Mouse (Mus musculus): Measurements from ENCODE around the gene Ndufa3. TPM values are rescaled to one million over a fixed set of nuclear protein-coding genes. Genes with fewer than 3 reads are reported as not detected.
"Not testable (repeated sequence)": the region's sequence is repeated elsewhere in the genome, so short reads cannot be mapped to it uniquely, and the experiment has no call there.

Ndufa3 gene
- polyA plus RNA-seq, 1 experiment from 2014 or later: 344 TPM

DNA sequence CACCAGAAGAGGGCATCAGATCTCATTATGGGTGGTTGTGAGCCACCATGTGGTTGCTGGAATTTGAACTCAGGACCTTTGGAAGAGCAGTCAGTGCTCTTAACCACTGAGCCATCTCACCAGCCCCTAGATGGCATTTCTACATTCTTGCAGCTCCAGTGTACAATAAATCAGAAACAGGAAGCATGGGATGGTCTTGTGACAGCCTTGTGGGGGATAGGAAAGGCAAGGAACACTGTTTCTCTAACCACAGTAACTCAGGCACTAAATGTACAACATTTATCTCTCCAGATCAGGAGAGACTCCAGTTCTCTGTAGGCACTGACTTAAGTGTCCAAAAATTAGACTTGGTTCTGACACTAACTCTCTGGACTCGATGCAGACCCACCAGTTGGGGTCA lies 19.4 kb upstream of the Ndufa3 start:
- not testable (repeated sequence) for ATAC-seq (ENCODE audit: low FRiP score); DNase-seq (ENCODE audit: low spot score); H3K27ac ChIP-seq (ENCODE audit: low read depth, low read length); H3K9ac ChIP-seq (ENCODE audit: low read depth, low read length); H3K4me1 ChIP-seq (replicated peaks; ENCODE audit: control insufficient read depth, insufficient read depth, low read length); H3K4me2 ChIP-seq (replicated peaks; ENCODE audit: low read depth, low read length); H3K9me3 ChIP-seq (ENCODE audit: control insufficient read depth, low read length); H3K36me3 ChIP-seq (ENCODE audit: control insufficient read depth, insufficient read depth, low read length); H3K4me3 ChIP-seq (ENCODE audit: low read depth, low read length); H3K27me3 ChIP-seq (ENCODE audit: control insufficient read depth, insufficient read depth, low read length)
- 68% methylated on average over 1 of the region's 1 CpGs for WGBS

DNA sequence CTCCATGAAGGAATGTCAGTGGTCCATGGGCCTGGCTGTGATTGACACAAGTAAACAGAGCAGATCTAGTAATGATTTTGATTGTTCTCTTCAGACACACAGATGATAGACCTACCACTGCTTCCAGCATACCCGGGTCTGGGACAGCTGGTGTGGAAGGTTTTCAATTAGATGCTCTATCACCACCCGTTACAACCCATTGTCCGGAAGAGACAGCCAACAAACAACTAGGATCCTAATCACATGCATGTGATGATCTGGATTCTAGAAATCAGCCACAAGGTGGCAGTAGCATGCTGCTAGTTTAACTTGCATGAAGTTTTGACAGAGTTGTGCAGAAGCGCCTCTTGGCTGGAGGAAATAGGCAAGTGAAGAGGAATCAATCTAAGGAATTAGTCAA lies 16.1 kb upstream of the Ndufa3 start:
- H3K4me3 ChIP-seq (ENCODE audit: low read depth, low read length): no peak overlapping the region
- H3K4me1 ChIP-seq (replicated peaks; ENCODE audit: control insufficient read depth, insufficient read depth, low read length): no peaks in the 10 kb centered on the region
- H3K27me3 ChIP-seq (ENCODE audit: control insufficient read depth, insufficient read depth, low read length): no peaks in the 10 kb centered on the region
- H3K27ac ChIP-seq (ENCODE audit: low read depth, low read length): no peak overlapping the region
- H3K9ac ChIP-seq (ENCODE audit: low read depth, low read length): no peak overlapping the region
- H3K9me3 ChIP-seq (ENCODE audit: control insufficient read depth, low read length): no peaks in the 10 kb centered on the region
- ATAC-seq (ENCODE audit: low FRiP score) (peak; percentile 68; the same call in 1 of the 2 replicates), DNase-seq (ENCODE audit: low spot score) (peak; percentile 80)
- 18% methylated on average over 4 of the region's 4 CpGs for WGBS
- no peak overlapping the region for H3K4me2 ChIP-seq (replicated peaks; ENCODE audit: low read depth, low read length)
- no peaks in the 10 kb centered on the region for H3K36me3 ChIP-seq (ENCODE audit: control insufficient read depth, insufficient read depth, low read length)

DNA sequence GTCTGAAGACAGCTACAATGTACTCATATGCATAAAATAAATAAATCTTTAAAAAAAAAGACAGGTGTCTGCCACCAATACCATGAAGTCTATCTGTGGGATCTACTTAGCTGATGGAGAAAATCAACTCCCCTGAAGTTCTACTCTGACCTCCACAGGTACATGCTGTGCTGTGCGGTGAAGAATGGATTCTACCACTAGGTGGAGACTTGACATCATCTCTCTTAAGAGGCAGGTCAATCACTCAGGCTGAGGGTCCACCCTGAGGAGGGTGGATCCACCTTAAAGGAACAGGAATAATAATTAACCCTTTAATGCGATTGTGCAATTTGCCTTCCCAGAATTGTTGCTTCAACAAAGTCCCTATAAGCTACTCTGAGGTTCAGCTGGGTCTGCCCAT lies 10.4 kb upstream of the Ndufa3 start:
- H3K4me3 ChIP-seq (ENCODE audit: low read depth, low read length): no peak overlapping the region
- H3K9ac ChIP-seq (ENCODE audit: low read depth, low read length): no peak overlapping the region
- ATAC-seq (ENCODE audit: low FRiP score): no peak
- 16% methylated on average over 2 of the region's 2 CpGs for WGBS
- H3K4me1 ChIP-seq (replicated peaks; ENCODE audit: control insufficient read depth, insufficient read depth, low read length): no peaks in the 10 kb centered on the region
- no peak for DNase-seq (ENCODE audit: low spot score)
- H3K36me3 ChIP-seq (ENCODE audit: control insufficient read depth, insufficient read depth, low read length): no peaks in the 10 kb centered on the region
- no peak overlapping the region for H3K4me2 ChIP-seq (replicated peaks; ENCODE audit: low read depth, low read length)
- H3K27ac ChIP-seq (ENCODE audit: low read depth, low read length): no peak overlapping the region
- no peaks in the 10 kb centered on the region for H3K9me3 ChIP-seq (ENCODE audit: control insufficient read depth, low read length)
- H3K27me3 ChIP-seq (ENCODE audit: control insufficient read depth, insufficient read depth, low read length): no peaks in the 10 kb centered on the region

DNA sequence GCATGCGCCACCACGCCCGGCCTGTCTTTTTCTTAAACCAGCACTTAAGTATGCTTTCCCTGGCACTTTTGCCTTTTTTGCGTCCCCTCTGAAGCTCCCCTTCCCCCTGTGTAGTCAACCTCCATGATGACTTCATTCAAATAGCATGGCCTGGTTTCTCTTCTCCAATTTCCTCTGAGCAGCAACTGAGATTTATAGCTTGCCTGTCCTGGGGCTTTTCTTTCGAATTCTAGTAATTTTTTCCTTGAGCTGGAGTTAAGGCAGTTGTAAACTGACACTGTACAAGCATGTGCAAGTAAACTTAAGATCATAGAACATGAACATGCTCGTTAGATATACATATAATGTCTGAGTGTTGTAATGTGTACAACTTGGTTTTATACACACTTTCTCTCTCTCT lies 9.8 kb upstream of the Ndufa3 start:
- 90% methylated on average over 6 of the region's 6 CpGs for WGBS
- H3K4me1 ChIP-seq (replicated peaks; ENCODE audit: control insufficient read depth, insufficient read depth, low read length): no peaks in the 10 kb centered on the region
- H3K36me3 ChIP-seq (ENCODE audit: control insufficient read depth, insufficient read depth, low read length): no peaks in the 10 kb centered on the region
- no peak overlapping the region for H3K27ac ChIP-seq (ENCODE audit: low read depth, low read length)
- DNase-seq (ENCODE audit: low spot score): no peak
- H3K9ac ChIP-seq (ENCODE audit: low read depth, low read length): no peak overlapping the region
- ATAC-seq (ENCODE audit: low FRiP score): no peak
- no peaks in the 10 kb centered on the region for H3K27me3 ChIP-seq (ENCODE audit: control insufficient read depth, insufficient read depth, low read length)
- H3K4me2 ChIP-seq (replicated peaks; ENCODE audit: low read depth, low read length): no peak overlapping the region
- H3K9me3 ChIP-seq (ENCODE audit: control insufficient read depth, low read length): no peaks in the 10 kb centered on the region
- H3K4me3 ChIP-seq (ENCODE audit: low read depth, low read length): no peak overlapping the region

DNA sequence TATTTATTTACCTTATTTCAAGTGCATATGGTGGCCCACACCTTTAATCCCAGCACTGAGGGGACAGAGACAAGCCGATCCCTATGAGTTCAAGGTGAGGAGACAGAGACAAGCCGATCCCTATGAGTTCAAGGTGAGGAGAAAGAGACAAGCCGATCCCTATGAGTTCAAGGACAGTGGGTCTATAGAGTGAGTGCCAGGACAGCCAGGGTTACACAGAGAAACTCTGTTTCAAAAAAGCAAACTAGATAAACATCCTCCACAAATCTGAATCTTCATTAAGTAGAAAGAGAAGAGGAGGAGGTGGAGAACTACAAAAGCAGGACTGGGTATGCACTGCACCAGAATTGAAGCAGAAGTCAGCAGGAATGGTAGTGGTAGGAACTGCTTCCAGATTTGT lies 8.5 kb upstream of the Ndufa3 start:
- 87% methylated on average over 3 of the region's 3 CpGs for WGBS

DNA sequence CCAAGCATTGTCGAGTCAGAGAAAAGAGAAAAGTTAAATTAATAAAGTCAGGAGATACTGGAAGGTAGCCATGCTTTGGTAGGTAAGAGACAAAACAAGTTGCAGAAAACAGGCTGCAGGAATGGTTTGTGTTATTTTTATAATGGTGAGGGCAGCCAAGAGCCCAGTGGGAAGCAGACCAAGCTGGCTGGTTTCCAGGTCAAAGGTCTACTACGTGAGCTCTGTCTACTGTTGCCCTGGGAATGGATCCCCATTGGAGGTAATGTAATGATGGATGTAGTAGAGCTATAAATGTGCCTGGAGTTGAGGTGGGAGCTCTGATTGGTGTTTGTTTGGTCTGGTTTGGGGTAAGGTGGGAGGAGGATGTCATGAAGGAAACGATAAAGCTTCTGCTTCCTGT lies 8.1 kb upstream of the Ndufa3 start:
- Histone ChIP-seq H3K27me3 (ENCODE audit: control insufficient read depth, insufficient read depth, low read length) (no peaks in the 10 kb centered on the region), H3K4me1 (replicated peaks; ENCODE audit: control insufficient read depth, insufficient read depth, low read length) (no peaks in the 10 kb centered on the region), H3K4me2 (replicated peaks; ENCODE audit: low read depth, low read length) (no peak overlapping the region), H3K9me3 (ENCODE audit: control insufficient read depth, low read length) (no peaks in the 10 kb centered on the region), H3K36me3 (ENCODE audit: control insufficient read depth, insufficient read depth, low read length) (no peaks in the 10 kb centered on the region), H3K27ac (ENCODE audit: low read depth, low read length) (no peak overlapping the region), H3K4me3 (ENCODE audit: low read depth, low read length) (no peak overlapping the region), H3K9ac (ENCODE audit: low read depth, low read length) (no peak overlapping the region)
- ATAC-seq (ENCODE audit: low FRiP score) (no peak), DNase-seq (ENCODE audit: low spot score) (no peak)
- WGBS: 76% methylated on average over 3 of the region's 3 CpGs

More for the DNA sequence above, 8.5 kb upstream of the Ndufa3 start:
- Histone ChIP-seq H3K9me3 (ENCODE audit: control insufficient read depth, low read length) (no peaks in the 10 kb centered on the region), H3K4me1 (replicated peaks; ENCODE audit: control insufficient read depth, insufficient read depth, low read length) (no peaks in the 10 kb centered on the region), H3K27ac (ENCODE audit: low read depth, low read length) (no peak overlapping the region), H3K27me3 (ENCODE audit: control insufficient read depth, insufficient read depth, low read length) (no peaks in the 10 kb centered on the region), H3K36me3 (ENCODE audit: control insufficient read depth, insufficient read depth, low read length) (no peaks in the 10 kb centered on the region), H3K4me3 (ENCODE audit: low read depth, low read length) (no peak overlapping the region), H3K9ac (ENCODE audit: low read depth, low read length) (no peak overlapping the region), H3K4me2 (replicated peaks; ENCODE audit: low read depth, low read length) (no peak overlapping the region)
- ATAC-seq (ENCODE audit: low FRiP score) (no peak), DNase-seq (ENCODE audit: low spot score) (no peak)

GRCm38 (mm10) chr7:3610437-3610836 lies 6.7 kb upstream of the Ndufa3 start:
- no peaks in the 10 kb centered on the region for H3K9me3 ChIP-seq (ENCODE audit: control insufficient read depth, low read length)
- WGBS: 94% methylated on average over 3 of the region's 3 CpGs

GRCm38 (mm10) chr7:3611006-3611405 lies 6.2 kb upstream of the Ndufa3 start:
- no peak overlapping the region for H3K27ac ChIP-seq (ENCODE audit: low read depth, low read length)
- no peaks in the 10 kb centered on the region for H3K9me3 ChIP-seq (ENCODE audit: control insufficient read depth, low read length)
- WGBS: 89% methylated on average over 13 of the region's 13 CpGs
- H3K4me2 ChIP-seq (replicated peaks; ENCODE audit: low read depth, low read length): no peak overlapping the region
- no peak overlapping the region for H3K4me3 ChIP-seq (ENCODE audit: low read depth, low read length)
- H3K27me3 ChIP-seq (ENCODE audit: control insufficient read depth, insufficient read depth, low read length): no peaks in the 10 kb centered on the region
- no peak for DNase-seq (ENCODE audit: low spot score)
- no peaks in the 10 kb centered on the region for H3K36me3 ChIP-seq (ENCODE audit: control insufficient read depth, insufficient read depth, low read length)
- H3K9ac ChIP-seq (ENCODE audit: low read depth, low read length): no peak overlapping the region
- no peaks in the 10 kb centered on the region for H3K4me1 ChIP-seq (replicated peaks; ENCODE audit: control insufficient read depth, insufficient read depth, low read length)
- ATAC-seq (ENCODE audit: low FRiP score): no peak

More at GRCm38 (mm10) chr7:3610437-3610836, 6.7 kb upstream of the Ndufa3 start:
- Histone ChIP-seq H3K36me3 (ENCODE audit: control insufficient read depth, insufficient read depth, low read length) (no peaks in the 10 kb centered on the region), H3K9ac (ENCODE audit: low read depth, low read length) (no peak overlapping the region), H3K27me3 (ENCODE audit: control insufficient read depth, insufficient read depth, low read length) (no peaks in the 10 kb centered on the region), H3K4me3 (ENCODE audit: low read depth, low read length) (no peak overlapping the region), H3K4me1 (replicated peaks; ENCODE audit: control insufficient read depth, insufficient read depth, low read length) (no peaks in the 10 kb centered on the region), H3K4me2 (replicated peaks; ENCODE audit: low read depth, low read length) (no peak overlapping the region), H3K27ac (ENCODE audit: low read depth, low read length) (no peak overlapping the region)
- no peak for ATAC-seq (ENCODE audit: low FRiP score)
- DNase-seq (ENCODE audit: low spot score): no peak

DNA sequence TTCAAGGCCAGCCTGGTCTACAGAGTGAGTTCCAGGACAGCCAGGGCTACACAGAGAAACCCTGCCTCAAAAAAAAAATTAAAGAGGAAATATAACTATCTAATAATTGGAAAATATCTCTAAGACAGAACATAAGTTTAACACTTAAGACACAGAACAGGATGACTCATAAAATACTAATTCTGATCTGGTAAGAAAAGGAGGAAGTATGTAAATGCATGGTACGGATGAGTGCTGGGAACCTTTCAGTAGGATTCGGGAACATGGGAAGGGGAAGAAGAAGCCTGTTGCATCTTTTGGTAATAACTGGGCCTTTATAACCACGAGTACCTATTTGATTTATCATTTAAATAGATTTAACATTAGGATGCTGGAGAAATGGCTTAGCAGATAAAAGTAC lies 3.2 kb upstream of the Ndufa3 start:
- ATAC-seq (ENCODE audit: low FRiP score): no peak
- 94% methylated on average over 3 of the region's 3 CpGs for WGBS
- H3K27me3 ChIP-seq (ENCODE audit: control insufficient read depth, insufficient read depth, low read length): no peaks in the 10 kb centered on the region

More for the DNA sequence above, 3.2 kb upstream of the Ndufa3 start:
- no peak for DNase-seq (ENCODE audit: low spot score)
- Histone ChIP-seq H3K4me2 (replicated peaks; ENCODE audit: low read depth, low read length) (no peak overlapping the region), H3K9me3 (ENCODE audit: control insufficient read depth, low read length) (no peaks in the 10 kb centered on the region), H3K4me3 (ENCODE audit: low read depth, low read length) (no peak overlapping the region), H3K9ac (ENCODE audit: low read depth, low read length) (no peak overlapping the region), H3K36me3 (ENCODE audit: control insufficient read depth, insufficient read depth, low read length) (no peaks in the 10 kb centered on the region), H3K27ac (ENCODE audit: low read depth, low read length) (no peak overlapping the region), H3K4me1 (replicated peaks; ENCODE audit: control insufficient read depth, insufficient read depth, low read length) (no peaks in the 10 kb centered on the region)
